Mouse (Mus musculus) bone marrow macrophage, adult 2 months (primary cell): Measurements from ENCODE around the gene Taldo1.

ENCODE experiments used
- CTCF ChIP-seq: IDR thresholded peaks from 2 replicates; pipeline ENCODE4 v1.5.1; 2012; ENCODE audit warnings: low read depth, mild to moderate bottlenecking, low read length, moderate library complexity
- POLR2A ChIP-seq: IDR thresholded peaks from 2 replicates; pipeline ENCODE4 v1.6.1; 2012; ENCODE audit warnings: mild to moderate bottlenecking, low read depth, low read length, borderline replicate concordance

DNA sequence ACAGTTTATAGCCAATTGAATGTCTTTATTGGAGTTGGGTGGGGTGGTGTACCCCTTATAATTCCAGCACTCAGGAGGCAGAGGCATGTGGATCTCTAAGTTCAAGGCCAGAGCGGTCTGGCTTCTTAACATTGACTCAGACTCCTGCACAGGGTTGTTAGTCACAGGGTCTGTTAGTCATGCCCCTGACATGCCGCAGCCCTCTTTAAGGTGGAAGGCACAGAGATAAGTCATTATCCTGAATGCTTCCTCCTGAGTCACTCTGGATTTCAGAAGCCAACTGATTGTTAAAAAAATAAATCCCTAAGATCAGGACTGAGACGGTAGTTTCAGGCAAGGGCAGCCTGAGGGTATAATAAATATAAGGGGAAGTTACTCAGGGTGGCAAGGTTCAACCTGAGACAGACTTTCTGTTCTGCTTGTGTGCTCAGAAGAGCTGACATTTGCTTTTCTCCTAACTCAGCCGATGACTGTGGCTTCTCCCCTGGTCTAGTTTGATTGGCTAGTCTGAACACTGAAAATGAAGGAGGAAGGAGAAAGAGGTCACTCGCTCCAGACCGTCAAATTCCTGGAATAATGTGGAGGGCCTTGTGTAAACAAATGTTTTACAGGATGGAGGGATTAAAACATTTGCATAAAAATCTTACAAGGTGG, 19.9 kb upstream of the Taldo1 start:
- TF ChIP-seq POLR2A (no peak), CTCF (no peak)
